Mouse (Mus musculus) CH12.LX (cell line): ENCODE measurements at regions not wholly inside any gene's neighbourhood (a gene's known extent, or its start where the extent isn't known, plus 50 kb on each side); places are given as distances from the start of the nearest gene placed in this dataset.

Experiments used
- DNase-seq: peaks from one replicate; pipeline ENCODE4 v3.0.0-alpha.2; 2013; ENCODE audit errors: extremely low read depth
- H3K27ac ChIP-seq: 2 replicates; pipeline ENCODE4 v1.5.1; 2012; ENCODE audit warnings: low read depth, mild to moderate bottlenecking, control low read depth, moderate library complexity; ENCODE audit not compliant: insufficient read depth
- H3K27me3 ChIP-seq: replicated peaks from 2 replicates; pipeline ENCODE3; 2012; ENCODE audit warnings: inconsistent platforms
- H3K36me3 ChIP-seq, 2 experiments: replicated peaks in 1 of 2; 2 replicates each; pipeline versions ENCODE3 to v1.6.1; 2012; ENCODE audit warnings: inconsistent platforms in 1 of 2, low read length in 1 of 2, mild to moderate bottlenecking in 1 of 2, mixed read lengths in 1 of 2, moderate library complexity in 1 of 2; ENCODE audit not compliant: control insufficient read depth in 1 of 2, insufficient read depth in 1 of 2
- H3K4me1 ChIP-seq, 2 experiments: 2 replicates each; pipeline ENCODE4 v1.6.1; 2012; ENCODE audit warnings: inconsistent platforms in 1 of 2, moderate library complexity in 1 of 2; ENCODE audit not compliant: insufficient read depth in 2 of 2, control insufficient read depth in 1 of 2
- H3K4me2 ChIP-seq: 2 replicates; pipeline ENCODE4 v1.6.1; 2012; ENCODE audit warnings: low read depth, mild to moderate bottlenecking, control low read depth; ENCODE audit not compliant: poor library complexity, insufficient read depth, severe bottlenecking
- H3K4me3 ChIP-seq, 3 experiments: fragments of 150-350 bp in 1 of 3; sonication (generic) in 1 of 3; replicated peaks in 1 of 3; 2 replicates each; pipeline versions ENCODE3 to v1.5.1; 2011 to 2012; ENCODE audit warnings: low read depth in 2 of 3, low read length in 2 of 3, mild to moderate bottlenecking in 2 of 3, moderate library complexity in 2 of 3, control low read depth in 1 of 3, improper control_type of control experiment in 1 of 3, inconsistent platforms in 1 of 3, mixed read lengths in 1 of 3; ENCODE audit not compliant: poor library complexity in 1 of 3
- H3K79me2 ChIP-seq: replicated peaks from 2 replicates; pipeline ENCODE4 v1.6.1; 2012; ENCODE audit warnings: mild to moderate bottlenecking, moderate library complexity; ENCODE audit not compliant: control insufficient read depth, poor library complexity, insufficient read depth, severe bottlenecking; ENCODE audit errors: extremely low read depth
- H3K9ac ChIP-seq: 2 replicates; pipeline ENCODE4 v1.6.1; 2012; ENCODE audit warnings: low read depth, mild to moderate bottlenecking, control low read depth, moderate library complexity; ENCODE audit not compliant: insufficient read depth
- H3K9me3 ChIP-seq: replicated peaks from 2 replicates; pipeline ENCODE3; 2012; ENCODE audit warnings: low read length, inconsistent platforms, mixed read lengths
- CHD1 ChIP-seq: IDR thresholded peaks from 2 replicates; pipeline ENCODE4 v1.6.1; 2012; ENCODE audit warnings: low read depth, low read length, improper control_type of control experiment, inconsistent platforms
- CHD2 ChIP-seq: IDR thresholded peaks from 2 replicates; pipeline ENCODE4 v1.6.1; 2011; ENCODE audit warnings: low read length, improper control_type of control experiment
- CTCF ChIP-seq, 2 experiments: IDR thresholded peaks in 1 of 2; conservative IDR thresholded peaks in 1 of 2; 2 replicates each; pipeline ENCODE4 v1.5.1; 2011 to 2012; ENCODE audit warnings: low read depth in 2 of 2, low read length in 2 of 2, improper control_type of control experiment in 1 of 2, inconsistent platforms in 1 of 2, mild to moderate bottlenecking in 1 of 2, moderate library complexity in 1 of 2
- E2F4 ChIP-seq: IDR thresholded peaks from 2 replicates; pipeline ENCODE4 v1.6.1; 2011; ENCODE audit warnings: low read depth, low read length, improper control_type of control experiment; ENCODE audit not compliant: insufficient replicate concordance
- ELF1 ChIP-seq: IDR thresholded peaks from 2 replicates; pipeline ENCODE4 v1.6.1; 2014; ENCODE audit warnings: low read depth, mild to moderate bottlenecking, inconsistent platforms, low read length, improper control_type of control experiment
- EP300 ChIP-seq: IDR thresholded peaks from 2 replicates; pipeline ENCODE4 v1.6.1; 2011; ENCODE audit warnings: low read length, improper control_type of control experiment
- ETS1 ChIP-seq: conservative IDR thresholded peaks from 2 replicates; pipeline ENCODE4 v1.6.1; 2012; ENCODE audit warnings: low read depth, mild to moderate bottlenecking, inconsistent platforms, low read length, improper control_type of control experiment, moderate library complexity
- HCFC1 ChIP-seq: IDR thresholded peaks from 2 replicates; pipeline ENCODE4 v1.6.1; 2012; ENCODE audit warnings: low read depth, mild to moderate bottlenecking, inconsistent platforms, low read length, improper control_type of control experiment
- JUND ChIP-seq: conservative IDR thresholded peaks from 2 replicates; pipeline ENCODE4 v1.6.1; 2011; ENCODE audit warnings: low read depth, low read length, improper control_type of control experiment
- KAT2A ChIP-seq: IDR thresholded peaks from 2 replicates; pipeline ENCODE4 v1.6.1; 2012; ENCODE audit warnings: low read length, improper control_type of control experiment, inconsistent platforms; ENCODE audit not compliant: insufficient replicate concordance
- MAFK ChIP-seq: IDR thresholded peaks from 2 replicates; pipeline ENCODE4 v1.6.1; 2011; ENCODE audit warnings: low read length, improper control_type of control experiment; ENCODE audit not compliant: insufficient replicate concordance
- MAX ChIP-seq: IDR thresholded peaks from 2 replicates; pipeline ENCODE4 v1.6.1; 2011; ENCODE audit warnings: low read length, improper control_type of control experiment
- MEF2A ChIP-seq: IDR thresholded peaks from 2 replicates; pipeline ENCODE4 v1.6.1; 2014; ENCODE audit warnings: low read depth, mild to moderate bottlenecking, inconsistent platforms, low read length, improper control_type of control experiment, borderline replicate concordance
- MXI1 ChIP-seq: IDR thresholded peaks from 2 replicates; pipeline ENCODE4 v1.6.1; 2011; ENCODE audit warnings: mild to moderate bottlenecking, low read depth, low read length, improper control_type of control experiment
- MYC ChIP-seq: IDR thresholded peaks from 2 replicates; pipeline ENCODE4 v1.6.1; 2011; ENCODE audit warnings: low read depth, mild to moderate bottlenecking, improper control_type of control experiment, low read length
- NELFE ChIP-seq: IDR thresholded peaks from 2 replicates; pipeline ENCODE4 v1.6.1; 2011; ENCODE audit warnings: low read depth, low read length, improper control_type of control experiment
- NRF1 ChIP-seq: IDR thresholded peaks from 2 replicates; pipeline ENCODE4 v1.6.1; 2014; ENCODE audit warnings: low read depth, mild to moderate bottlenecking, inconsistent platforms, low read length, improper control_type of control experiment, moderate library complexity
- PAX5 ChIP-seq: IDR thresholded peaks from 2 replicates; pipeline ENCODE4 v1.6.1; 2012; ENCODE audit warnings: low read length, inconsistent platforms, mixed read lengths
- POLR2A ChIP-seq: IDR thresholded peaks from 2 replicates; pipeline ENCODE4 v1.6.1; 2011; ENCODE audit warnings: low read depth, mild to moderate bottlenecking, improper control_type of control experiment, low read length
- RAD21 ChIP-seq: IDR thresholded peaks from 2 replicates; pipeline ENCODE4 v1.6.1; 2011; ENCODE audit warnings: low read depth, mild to moderate bottlenecking, low read length, improper control_type of control experiment, moderate library complexity
- SIN3A ChIP-seq: IDR thresholded peaks from 2 replicates; pipeline ENCODE4 v1.6.1; 2012; ENCODE audit warnings: low read length, improper control_type of control experiment, inconsistent platforms
- SMC3 ChIP-seq: IDR thresholded peaks from 2 replicates; pipeline ENCODE4 v1.6.1; 2011; ENCODE audit warnings: low read depth, low read length, improper control_type of control experiment
- TBP ChIP-seq: conservative IDR thresholded peaks from 2 replicates; pipeline ENCODE4 v1.6.1; 2011; ENCODE audit warnings: low read depth, low read length, improper control_type of control experiment
- TCF12 ChIP-seq: IDR thresholded peaks from 2 replicates; pipeline ENCODE4 v1.6.1; 2014; ENCODE audit warnings: low read depth, mild to moderate bottlenecking, inconsistent platforms, low read length, improper control_type of control experiment
- UBTF ChIP-seq: IDR thresholded peaks from 2 replicates; pipeline ENCODE4 v1.6.1; 2012; ENCODE audit warnings: low read depth, mild to moderate bottlenecking, inconsistent platforms, low read length, improper control_type of control experiment, moderate library complexity
- ZKSCAN1 ChIP-seq: IDR thresholded peaks from 2 replicates; pipeline ENCODE4 v1.6.1; 2012; ENCODE audit warnings: low read depth, inconsistent platforms, low read length, improper control_type of control experiment, borderline replicate concordance
- ZMIZ1 ChIP-seq: IDR thresholded peaks from 2 replicates; pipeline ENCODE4 v1.6.1; 2012; ENCODE audit warnings: low read depth, mild to moderate bottlenecking, inconsistent platforms, low read length, improper control_type of control experiment
- dilution Hi-C: fragments of 300-500 bp; cut with MboI; formaldehyde crosslinking; loops from 2 replicates; pipeline ENCODE4 v1.14.3; 2020; ENCODE audit warnings: low sequenced_read_pairs; ENCODE audit not compliant: extremely low pct_unique_long_range_greater_than_20kb, extremely low pct_ligation_motif_present
- in situ Hi-C: fragments of 300-500 bp; cut with MboI; formaldehyde crosslinking; loops from 3 replicates; pipeline ENCODE4 v1.14.3; 2019; ENCODE audit warnings: low sequenced_read_pairs, low pct_ligation_motif_present, low pct_unique_long_range_greater_than_20kb, mixed read lengths

- dilution Hi-C loops = no loop called here
- no peak overlapping the region for H3K9ac ChIP-seq
- TF ChIP-seq CHD1 = no peak
- TF ChIP-seq NRF1 = no peak
- no peak for TF ChIP-seq ELF1
- no peak for TF ChIP-seq E2F4
- TF ChIP-seq CTCF (conservative IDR thresholded peaks at IDR 0.05 in 1 of 2, IDR thresholded peaks at IDR 0.05 in 1 of 2; ENCODE audit: low read depth in 2 of 2, low read length in 2 of 2) = no peak
- TF ChIP-seq POLR2A = no peak
- TF ChIP-seq JUND = no peak
- no peak for TF ChIP-seq MAFK
- TF ChIP-seq MYC = no peak
- TF ChIP-seq MXI1 = no peak
- no peak for TF ChIP-seq HCFC1
- TF ChIP-seq SIN3A = no peak
- no peak for TF ChIP-seq TCF12
- TF ChIP-seq EP300 = no peak
- TF ChIP-seq ZKSCAN1 = no peak
- no peak for TF ChIP-seq PAX5
- TF ChIP-seq MEF2A = no peak
- no peak for TF ChIP-seq UBTF
- TF ChIP-seq NELFE = no peak
- TF ChIP-seq CHD2 = no peak
These were observed 58.6 kb upstream of the Ctla4 start for GRCm38 (mm10) chr1:60828152-60828551.

GRCm38 (mm10) chr1:60829849-60830248 is 57.0 kb upstream of the Ctla4 start:
- in situ Hi-C loops = no loop called here
- dilution Hi-C loops = no loop called here
- Histone ChIP-seq H3K27me3 (no peaks in the 10 kb centered on the region), H3K4me3 (no peak overlapping the region), H3K4me2 (no peak overlapping the region), H3K27ac (no peak overlapping the region), H3K79me2 (peaks cover 42% of the 10 kb centered on the region), H3K9me3 (no peaks in the 10 kb centered on the region), H3K4me1 (peaks cover 1 to 4% of the 10 kb centered on the region in 2 experiments; a peak in 3 of 4 replicates), H3K36me3 (peaks cover 0 to 11% of the 10 kb centered on the region in 2 experiments), H3K9ac (no peak overlapping the region)
- TF ChIP-seq ETS1 (no peak), ZMIZ1 (no peak), NELFE (no peak), ELF1 (no peak), JUND (no peak), SMC3 (no peak), CTCF (conservative IDR thresholded peaks at IDR 0.05 in 1 of 2, IDR thresholded peaks at IDR 0.05 in 1 of 2; ENCODE audit: low read depth in 2 of 2, low read length in 2 of 2) (no peak), TBP (no peak), TCF12 (no peak), HCFC1 (no peak), MAFK (no peak), UBTF (no peak), RAD21 (no peak), PAX5 (no peak), SIN3A (no peak), EP300 (no peak), MAX (no peak), KAT2A (no peak), CHD2 (no peak)
- DNase-seq = no peak

More at GRCm38 (mm10) chr1:60828152-60828551, 58.6 kb upstream of the Ctla4 start:
- no peaks in the 10 kb centered on the region for H3K9me3 ChIP-seq
- H3K36me3 ChIP-seq = peaks cover 0 to 11% of the 10 kb centered on the region in 2 experiments
- no peak for DNase-seq
- H3K27ac ChIP-seq = no peak overlapping the region
- in situ Hi-C loops = no loop called here
- no peaks in the 10 kb centered on the region for H3K27me3 ChIP-seq
- H3K4me2 ChIP-seq = no peak overlapping the region
- H3K79me2 ChIP-seq = peaks cover 54% of the 10 kb centered on the region
- H3K4me3 ChIP-seq = no peak overlapping the region
- peaks cover 7 to 17% of the 10 kb centered on the region in 2 experiments for H3K4me1 ChIP-seq
